Mouse (Mus musculus) neural tube, embryonic 14.5 days (tissue): ENCODE measurements around the gene Ankrd55. TPM values are rescaled to one million over a fixed set of nuclear protein-coding genes. Genes with fewer than 3 reads are reported as not detected.

Experiments
- ATAC-seq: fragments of 200-750 bp; cut with Nextera tagmentation; 2 replicates; pipeline ENCODE4 v1.8.0; 2017; ENCODE audit warnings: low read depth, mild to moderate bottlenecking, moderate TSS enrichment, moderate library complexity
- H3K27ac ChIP-seq: fragments of 300-500 bp; sonication (generic); 2 replicates; pipeline ENCODE4 v1.5.1; 2014; ENCODE audit warnings: low read depth, mild to moderate bottlenecking, control low read depth, low read length, moderate library complexity, mixed read lengths
- H3K27me3 ChIP-seq: fragments of 300-500 bp; sonication (generic); 2 replicates; pipeline ENCODE4 v1.6.1; 2014; ENCODE audit warnings: low read length; ENCODE audit not compliant: control insufficient read depth, insufficient read depth
- H3K36me3 ChIP-seq: fragments of 300-500 bp; sonication (generic); 2 replicates; pipeline ENCODE4 v1.6.1; 2014; ENCODE audit warnings: low read length, mixed read lengths; ENCODE audit not compliant: control insufficient read depth, insufficient read depth
- H3K4me1 ChIP-seq: fragments of 300-500 bp; sonication (generic); 2 replicates; pipeline ENCODE4 v1.6.1; 2014; ENCODE audit warnings: low read length; ENCODE audit not compliant: control insufficient read depth, insufficient read depth
- H3K4me2 ChIP-seq: fragments of 300-500 bp; sonication (generic); 2 replicates; pipeline ENCODE4 v1.6.1; 2014; ENCODE audit warnings: mild to moderate bottlenecking, low read depth, low read length, control low read depth
- H3K4me3 ChIP-seq: fragments of 300-500 bp; sonication (generic); 2 replicates; pipeline ENCODE4 v1.5.1; 2014; ENCODE audit warnings: low read depth, low read length, control low read depth, mixed read lengths
- H3K9ac ChIP-seq: fragments of 300-500 bp; sonication (generic); replicated peaks from 2 replicates; pipeline ENCODE4 v1.6.1; 2014; ENCODE audit warnings: low read depth, mild to moderate bottlenecking, control low read depth, low read length, mixed read lengths
- H3K9me3 ChIP-seq: fragments of 300-500 bp; sonication (generic); 2 replicates; pipeline ENCODE4 v1.6.1; 2016; ENCODE audit warnings: low read length; ENCODE audit not compliant: control insufficient read depth
- WGBS: fragments of 180-500 bp; shearing (Covaris S2); extraction: QIAGEN DNeasy Blood & Tissue Kit; methylation state at CpG from one replicate; pipeline ENCODE4 v1.1.7; 2014; 5-methylcytosine and 5-hydroxymethylcytosine counted together
- polyA plus RNA-seq: library from polyadenylated mRNA; unstranded; fragments of >200 nt; fragmentation: Nextera tagmentation; extraction: Ambion mirVana; gene quantifications from 2 replicates; pipeline ENCODE4 v1.2.1, GENCODE M21; 2014

Ankrd55 gene
- polyA plus RNA-seq, 1 experiment from 2014 or later: 15.1 TPM

DNA sequence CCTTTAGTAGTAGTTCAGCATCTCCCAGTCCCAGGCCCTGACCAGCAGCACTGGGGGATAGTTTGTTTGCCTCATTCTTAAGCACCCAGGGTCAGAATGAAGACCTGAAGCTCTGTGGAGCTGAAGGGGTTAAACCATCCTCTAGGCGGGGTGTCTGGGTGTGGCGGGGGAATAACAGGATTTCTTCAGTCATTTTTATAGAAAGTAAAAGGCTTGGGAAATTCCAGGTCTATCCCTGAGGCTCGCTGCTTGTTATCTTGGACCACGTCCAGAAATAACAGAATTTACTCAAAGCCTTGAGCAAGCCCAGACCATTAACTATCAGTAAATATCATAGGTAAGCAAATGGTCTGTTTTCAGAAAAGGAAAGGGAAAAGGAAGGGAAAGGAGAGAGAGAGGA lies 39.3 kb downstream of the Ankrd55 start:
- WGBS: 73% methylated on average over 4 of the region's 4 CpGs
- H3K36me3 ChIP-seq: no peaks in the 10 kb centered on the region; the same call in 1 of the 2 replicates
- no peaks in the 10 kb centered on the region for H3K9me3 ChIP-seq
- H3K9ac ChIP-seq: no peak overlapping the region
- peaks cover 12% of the 10 kb centered on the region for H3K4me1 ChIP-seq
- no peak overlapping the region for H3K4me3 ChIP-seq
- no peak for ATAC-seq
- H3K27me3 ChIP-seq: no peaks in the 10 kb centered on the region
- H3K4me2 ChIP-seq: no peak overlapping the region
- H3K27ac ChIP-seq: no peak overlapping the region

DNA sequence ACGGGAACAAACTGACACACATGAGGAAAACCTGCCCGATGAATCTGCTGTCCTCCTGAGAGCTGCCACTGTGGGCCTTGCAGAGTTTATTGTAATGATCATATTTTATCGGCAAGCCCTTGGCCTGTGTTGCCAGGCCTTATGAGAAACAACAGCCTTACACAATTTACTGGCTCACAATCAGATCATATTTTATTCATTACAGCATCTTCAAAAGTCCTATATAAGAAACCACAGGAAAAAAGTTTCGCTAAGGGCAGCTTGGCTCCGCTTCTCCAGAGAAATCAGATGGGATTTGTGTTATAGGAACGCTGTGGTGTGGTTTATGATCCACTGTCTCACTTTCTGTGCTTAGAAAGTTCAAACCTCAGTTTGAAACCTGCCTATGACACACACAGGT lies 42.0 kb downstream of the Ankrd55 start:
- H3K36me3 ChIP-seq: no peaks in the 10 kb centered on the region
- H3K27me3 ChIP-seq: no peaks in the 10 kb centered on the region
- H3K4me2 ChIP-seq: no peak overlapping the region
- H3K27ac ChIP-seq: no peak overlapping the region
- 87% methylated on average over 6 of the region's 6 CpGs for WGBS
- H3K4me3 ChIP-seq: no peak overlapping the region
- peaks cover 12% of the 10 kb centered on the region for H3K4me1 ChIP-seq
- H3K9ac ChIP-seq: no peak overlapping the region
- H3K9me3 ChIP-seq: no peaks in the 10 kb centered on the region
- no peak for ATAC-seq

DNA sequence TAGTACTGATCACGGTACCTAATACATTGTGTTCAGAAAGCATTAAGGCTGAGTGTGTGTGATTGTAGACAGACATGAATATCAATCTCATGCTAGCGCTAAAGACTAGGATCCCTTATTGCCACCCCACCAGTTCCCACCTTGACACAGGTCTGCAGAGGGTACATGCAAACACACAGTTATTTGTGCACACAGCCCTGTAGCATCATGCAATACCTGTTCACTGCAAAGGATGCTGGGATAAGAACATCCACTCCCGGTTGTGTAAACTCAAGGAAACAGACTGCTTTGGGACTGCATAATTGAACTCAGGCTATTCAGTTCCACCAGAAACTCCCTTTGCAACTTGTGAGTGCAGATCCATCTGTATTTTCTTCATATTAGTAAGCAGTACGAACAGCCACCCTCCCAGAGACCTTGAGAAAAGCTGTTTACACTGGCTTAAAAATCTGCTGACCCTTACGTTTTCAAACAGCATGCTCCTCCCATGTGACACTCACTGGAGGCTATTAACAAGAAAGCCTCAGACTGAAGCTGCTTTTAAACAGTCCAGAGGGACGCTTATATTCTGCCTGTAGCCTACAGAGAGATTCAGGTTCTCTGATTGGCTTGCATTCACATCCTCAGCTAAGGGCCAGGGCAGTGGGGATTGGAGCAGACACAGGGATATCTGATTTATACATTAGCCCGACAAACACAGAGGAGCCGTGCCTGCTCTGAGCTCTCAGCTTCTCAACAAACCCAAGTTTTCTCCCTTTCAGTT lies 42.8 kb downstream of the Ankrd55 start:
- 25% methylated on average over 8 of the region's 8 CpGs for whole genome bisulfite sequencing
- peak overlapping the region; percentile 62; the same call in 1 of the 2 replicates for H3K27ac ChIP-seq
- H3K4me3 ChIP-seq: no peak overlapping the region
- H3K9ac ChIP-seq: no peak overlapping the region
- H3K4me2 ChIP-seq: peak overlapping the region; percentile 21; the same call in 1 of the 2 replicates
- ATAC-seq: peak; percentile 93
- H3K27me3 ChIP-seq: no peaks in the 10 kb centered on the region
- no peaks in the 10 kb centered on the region for H3K9me3 ChIP-seq
- H3K4me1 ChIP-seq: peaks cover 12% of the 10 kb centered on the region
- H3K36me3 ChIP-seq: no peaks in the 10 kb centered on the region

DNA sequence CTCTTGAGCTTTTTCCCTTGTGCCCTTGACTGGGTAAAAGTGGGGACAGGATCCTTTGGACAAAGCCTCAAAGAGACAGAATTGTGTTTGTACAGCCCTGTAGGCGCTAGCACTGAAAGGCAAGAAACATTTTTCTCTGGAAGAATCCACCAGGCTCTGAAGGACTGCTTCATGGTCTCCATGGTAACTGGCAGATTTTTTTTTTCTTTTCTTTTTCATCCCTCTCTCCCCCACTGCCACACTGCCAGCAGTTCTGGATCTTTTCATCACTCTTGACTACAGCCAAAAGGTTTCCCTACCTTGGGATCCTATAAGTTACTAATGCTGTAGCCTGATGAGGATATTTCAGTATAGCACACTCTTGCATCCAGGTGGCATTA lies 43.4 kb downstream of the Ankrd55 start:
- Histone ChIP-seq H3K9ac (no peak overlapping the region), H3K27me3 (no peaks in the 10 kb centered on the region), H3K4me2 (peak overlapping the region; percentile 21; the same call in 1 of the 2 replicates), H3K27ac (peak overlapping the region; percentile 62; the same call in 1 of the 2 replicates), H3K4me1 (peaks cover 12% of the 10 kb centered on the region), H3K4me3 (no peak overlapping the region), H3K9me3 (no peaks in the 10 kb centered on the region), H3K36me3 (no peaks in the 10 kb centered on the region)
- WGBS: 4% methylated on average over 1 of the region's 1 CpGs
- peak; percentile 69 for ATAC-seq

DNA sequence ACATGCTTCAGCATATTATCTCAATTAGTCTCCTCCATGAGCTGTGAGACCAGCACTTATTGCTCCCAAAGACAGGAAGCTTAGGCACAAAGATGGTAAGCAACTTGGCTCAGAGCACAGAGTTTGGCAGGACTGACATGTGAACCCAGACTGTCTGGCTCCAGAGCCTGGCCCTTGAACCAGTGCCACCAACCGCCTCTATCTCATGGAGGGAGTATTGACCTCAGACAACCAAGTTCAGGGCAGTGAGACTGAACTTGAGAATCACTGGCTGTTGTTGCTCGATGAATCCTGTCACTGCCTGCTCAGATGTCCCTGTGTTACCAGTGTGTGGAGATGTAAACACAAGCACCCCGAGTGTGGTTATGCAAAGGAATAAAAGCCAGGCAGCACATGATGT lies 47.3 kb downstream of the Ankrd55 start:
- Histone ChIP-seq H3K27me3 (no peaks in the 10 kb centered on the region), H3K36me3 (no peaks in the 10 kb centered on the region), H3K9ac (no peak overlapping the region), H3K27ac (no peak overlapping the region), H3K9me3 (no peaks in the 10 kb centered on the region), H3K4me1 (peaks cover 12% of the 10 kb centered on the region), H3K4me3 (no peak overlapping the region), H3K4me2 (no peak overlapping the region)
- WGBS: 85% methylated on average over 3 of the region's 3 CpGs
- no peak for ATAC-seq

DNA sequence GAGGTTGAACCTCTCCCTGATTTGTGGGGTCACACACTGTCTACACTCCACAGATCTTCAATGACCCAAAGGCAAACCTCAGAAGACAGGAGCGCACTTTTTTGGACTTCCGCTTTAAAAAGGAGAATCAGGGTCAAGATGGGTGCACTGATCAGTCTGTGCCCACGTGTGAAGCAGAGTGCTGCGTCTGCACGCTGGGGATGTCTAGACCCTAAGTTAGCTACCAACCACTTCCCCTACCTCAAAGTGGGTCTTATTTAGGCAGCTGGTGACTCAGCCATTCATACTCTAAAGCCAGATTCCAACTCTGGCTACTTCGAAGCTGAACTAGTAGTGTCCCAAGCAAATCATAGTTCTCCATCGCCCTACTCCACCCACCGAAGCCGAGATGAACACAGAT lies 48.9 kb downstream of the Ankrd55 start:
- Histone ChIP-seq H3K9ac (no peak overlapping the region), H3K4me3 (no peak overlapping the region), H3K9me3 (no peaks in the 10 kb centered on the region), H3K27me3 (no peaks in the 10 kb centered on the region), H3K27ac (no peak overlapping the region), H3K4me2 (no peak overlapping the region), H3K4me1 (no peaks in the 10 kb centered on the region), H3K36me3 (no peaks in the 10 kb centered on the region)
- no peak for ATAC-seq
- WGBS: 94% methylated on average over 9 of the region's 9 CpGs

DNA sequence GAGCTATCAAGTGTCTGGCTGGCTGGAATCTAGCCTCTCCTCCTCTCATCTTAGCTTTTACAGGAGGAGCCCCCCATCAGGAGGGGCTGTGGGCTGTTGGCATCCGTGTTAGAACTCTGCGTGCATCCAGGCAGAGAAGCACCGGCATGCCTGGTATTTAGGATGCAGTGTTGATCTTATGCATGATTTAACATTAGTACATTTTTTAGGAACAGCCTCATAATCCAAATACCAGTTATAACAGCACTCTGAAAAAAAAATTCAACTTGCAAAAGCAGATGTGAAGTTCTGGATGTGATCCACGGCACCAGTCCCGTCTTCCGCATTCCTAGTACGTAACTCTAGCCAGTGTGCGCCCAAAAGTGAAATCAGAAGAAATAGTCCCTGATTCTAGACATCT lies 52.0 kb downstream of the Ankrd55 start:
- no peak for ATAC-seq
- Histone ChIP-seq H3K4me2 (no peak overlapping the region), H3K4me3 (no peak overlapping the region), H3K9ac (no peak overlapping the region), H3K27me3 (no peaks in the 10 kb centered on the region), H3K9me3 (no peaks in the 10 kb centered on the region), H3K27ac (no peak overlapping the region), H3K36me3 (no peaks in the 10 kb centered on the region), H3K4me1 (no peaks in the 10 kb centered on the region)
- 80% methylated on average over 8 of the region's 8 CpGs for WGBS

DNA sequence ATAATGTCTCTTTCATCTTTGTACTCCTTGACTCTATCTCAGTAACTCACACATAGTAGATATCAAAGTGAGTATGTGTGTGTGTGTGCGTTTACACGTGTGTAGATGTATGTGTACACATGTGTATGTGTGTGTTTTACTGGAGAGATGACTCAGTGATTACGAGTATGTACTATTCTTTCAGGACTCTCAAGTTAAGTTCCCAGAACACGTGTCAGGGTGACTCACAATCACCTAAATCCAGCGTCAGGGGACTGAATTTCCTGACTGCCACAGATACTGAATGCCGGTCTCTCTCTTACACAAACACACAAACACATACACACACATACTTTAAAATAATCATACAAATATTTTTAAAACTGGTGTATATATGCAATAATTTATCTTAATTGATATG lies 52.5 kb downstream of the Ankrd55 start:
- H3K36me3 ChIP-seq: no peaks in the 10 kb centered on the region
- H3K27ac ChIP-seq: no peak overlapping the region
- no peak for ATAC-seq
- no peak overlapping the region for H3K4me3 ChIP-seq
- H3K4me2 ChIP-seq: no peak overlapping the region
- WGBS: 82% methylated on average over 6 of the region's 6 CpGs
- no peaks in the 10 kb centered on the region for H3K27me3 ChIP-seq
- no peaks in the 10 kb centered on the region for H3K4me1 ChIP-seq
- no peaks in the 10 kb centered on the region for H3K9me3 ChIP-seq
- no peak overlapping the region for H3K9ac ChIP-seq

DNA sequence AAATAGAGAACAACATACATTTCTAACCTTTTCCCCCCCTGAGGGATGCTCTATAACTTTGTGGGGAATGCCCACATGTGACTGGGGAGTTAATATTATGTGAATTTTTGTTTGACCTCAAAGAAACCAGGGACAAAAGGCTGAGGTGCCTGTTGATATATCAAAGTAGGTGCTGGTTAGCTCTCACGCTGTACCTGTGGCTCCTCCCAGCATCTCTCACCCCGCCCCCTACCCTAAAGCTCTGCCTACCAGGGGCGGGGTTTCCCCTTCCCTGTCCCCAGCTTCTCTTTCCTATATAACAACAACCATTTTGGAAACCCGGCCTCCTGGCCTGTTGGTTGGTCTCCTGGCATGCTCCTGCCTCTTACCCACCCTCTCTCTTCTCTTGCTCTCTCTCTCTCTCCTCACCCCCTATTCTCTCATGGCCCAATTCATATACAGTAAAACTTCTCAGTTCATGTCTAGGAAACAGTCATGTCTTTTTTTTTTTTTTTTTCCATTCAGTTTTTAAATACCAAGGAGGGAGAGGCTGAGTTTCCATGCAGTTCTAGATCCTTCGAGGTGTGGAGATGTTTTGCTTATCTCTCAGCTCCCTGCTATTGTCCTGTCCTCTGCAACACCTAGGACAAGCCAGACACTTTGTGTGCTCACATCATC lies 54.8 kb downstream of the Ankrd55 start:
- no peak for ATAC-seq
- no peak overlapping the region for H3K9ac ChIP-seq
- no peaks in the 10 kb centered on the region for H3K4me1 ChIP-seq
- no peaks in the 10 kb centered on the region for H3K9me3 ChIP-seq
- H3K4me3 ChIP-seq: no peak overlapping the region
- H3K27ac ChIP-seq: no peak overlapping the region
- WGBS: 58% methylated on average over 5 of the region's 5 CpGs
- no peak overlapping the region for H3K4me2 ChIP-seq
- no peaks in the 10 kb centered on the region for H3K36me3 ChIP-seq
- no peaks in the 10 kb centered on the region for H3K27me3 ChIP-seq
